Mouse (Mus musculus) olfactory bulb, adult 2 months (tissue): ENCODE data around the gene Dnmbp.

Experiments
- CTCF ChIP-seq: fragments of 200-500 bp; IDR thresholded peaks from 2 replicates; pipeline ENCODE4 v1.5.1; 2012; ENCODE audit warnings: low read depth, mild to moderate bottlenecking, low read length, moderate library complexity; ENCODE audit not compliant: insufficient read depth
- POLR2A ChIP-seq: fragments of 200-500 bp; IDR thresholded peaks from 2 replicates; pipeline ENCODE4 v1.6.1; 2012; ENCODE audit warnings: mild to moderate bottlenecking, low read depth, low read length, moderate library complexity; ENCODE audit not compliant: insufficient read depth

DNA sequence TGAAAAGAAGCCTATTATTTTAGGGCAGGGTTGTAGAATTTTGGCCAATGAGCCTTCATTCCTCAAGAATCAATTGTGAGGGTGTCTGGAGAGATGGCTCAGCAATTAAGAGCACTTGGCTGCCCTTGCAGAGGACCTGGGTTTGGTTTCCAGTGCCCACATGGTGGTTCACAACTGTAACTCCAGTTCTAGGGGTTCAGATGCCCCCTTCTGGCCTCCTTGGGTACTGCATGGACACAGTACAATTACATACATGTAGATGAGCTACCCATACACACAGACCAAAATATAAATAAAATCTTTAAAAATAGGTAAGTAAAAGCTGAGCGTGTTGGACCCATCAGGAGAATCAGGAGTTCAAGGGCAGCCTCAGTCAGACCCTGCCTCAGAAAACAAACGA lies 21.2 kb upstream of the Dnmbp start:
- TF ChIP-seq POLR2A (no peak), CTCF (no peak)
